Mouse (Mus musculus) olfactory bulb, adult 2 months (tissue): Measurements from ENCODE around the gene Dbp.

Experiments
- CTCF ChIP-seq: fragments of 200-500 bp; IDR thresholded peaks from 2 replicates; pipeline ENCODE4 v1.5.1; 2012; ENCODE audit warnings: low read depth, mild to moderate bottlenecking, low read length, moderate library complexity; ENCODE audit not compliant: insufficient read depth
- POLR2A ChIP-seq: fragments of 200-500 bp; IDR thresholded peaks from 2 replicates; pipeline ENCODE4 v1.6.1; 2012; ENCODE audit warnings: mild to moderate bottlenecking, low read depth, low read length, moderate library complexity; ENCODE audit not compliant: insufficient read depth

DNA sequence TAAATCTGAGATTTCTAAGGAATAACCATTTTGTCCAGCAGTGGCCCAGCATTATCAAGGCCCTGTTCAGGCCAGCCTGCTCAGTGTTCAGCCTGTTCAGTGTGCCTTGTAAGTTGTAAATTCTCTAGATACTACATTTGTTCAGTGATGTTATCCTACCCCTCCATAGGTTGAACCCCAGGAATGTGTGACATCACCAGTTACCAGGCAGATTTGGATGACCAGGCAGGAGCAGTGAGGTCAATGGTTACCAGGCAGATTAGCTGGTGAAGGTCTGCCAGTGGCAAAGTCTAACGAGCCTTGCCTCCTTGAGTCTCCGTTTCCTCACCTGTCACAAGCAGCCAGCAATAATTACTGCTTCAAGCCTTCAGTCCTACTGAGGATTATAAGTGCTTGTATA lies 39.5 kb downstream of the Dbp start:
- TF ChIP-seq CTCF (no peak), POLR2A (no peak)
